Mouse (Mus musculus) cerebellum, adult 11-12 months (tissue): ENCODE results near the gene Slc7a9.

Experiments used
- DNase-seq: peaks from one replicate; pipeline ENCODE4 v3.0.0; 2022

Slc7a9 gene

GRCm38 (mm10) chr7:35447996-35448846 is at the start of gene Slc7a9:
Slc7a9 (plus strand) TSS chr7:35448796.
- DNase-seq = no peak

DNA sequence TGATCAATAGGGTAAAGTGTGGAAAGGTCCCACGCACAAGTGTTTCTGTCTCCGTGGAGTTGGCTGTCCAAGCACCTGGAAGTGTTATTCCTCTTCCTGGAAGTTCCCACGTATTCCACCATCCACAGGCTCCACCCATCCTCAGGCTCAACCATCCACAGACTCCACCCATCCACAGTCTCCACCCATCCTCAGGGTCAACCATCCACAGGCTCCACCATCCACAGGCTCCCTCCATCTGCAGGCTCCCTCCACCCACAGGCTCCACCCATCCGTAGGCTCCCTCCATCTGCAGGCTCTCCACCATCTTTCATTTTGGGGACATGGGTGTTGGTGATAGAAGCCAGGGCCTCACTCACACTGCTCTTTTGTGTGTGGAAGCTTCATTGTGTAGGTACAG is 47.4 kb upstream of the Slc7a9 start:
- DNase-seq = no peak

GRCm38 (mm10) chr7:35415226-35415625 is 33.4 kb upstream of the Slc7a9 start:
- DNase-seq = no peak

DNA sequence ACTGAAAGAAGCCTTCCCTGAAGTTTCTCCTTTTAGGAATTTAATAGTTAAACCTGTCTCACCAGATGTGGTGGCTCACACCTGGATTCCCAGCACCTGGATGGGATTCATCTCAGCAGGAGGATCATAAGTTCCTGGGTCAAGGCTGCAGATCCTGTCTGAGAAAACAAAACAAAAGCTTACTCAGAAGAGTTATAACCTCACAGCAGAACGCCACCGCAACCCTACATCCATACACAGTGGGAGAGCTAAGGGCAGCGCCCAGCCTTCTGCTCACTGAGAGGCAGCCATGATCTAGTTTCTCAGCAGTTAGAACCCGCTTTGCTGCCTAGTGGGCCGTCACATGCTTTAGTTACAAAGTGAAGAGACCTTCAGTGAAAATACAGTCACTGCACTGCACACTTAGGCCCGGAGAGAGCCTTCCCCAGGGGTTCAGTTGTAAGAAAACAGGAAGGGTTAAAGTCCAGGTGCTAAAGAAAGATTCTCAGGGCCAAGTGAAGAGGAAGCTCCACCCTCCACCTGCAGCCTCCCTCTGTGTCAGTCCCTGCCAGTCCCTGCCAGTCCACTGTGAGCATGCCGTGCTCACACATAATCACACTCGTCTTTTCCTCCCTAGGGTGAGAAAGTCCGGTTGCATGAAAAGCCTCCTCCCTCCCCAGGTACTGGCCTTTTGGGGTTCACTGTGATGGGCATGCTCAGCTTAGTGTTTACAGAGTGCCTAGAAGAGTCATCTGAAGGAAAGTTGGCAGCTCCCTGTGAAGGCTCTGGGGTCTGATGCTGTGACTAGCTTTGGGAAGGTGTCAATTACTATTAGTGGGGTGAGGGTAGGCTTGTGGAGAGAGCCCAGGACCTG is 32.6 kb upstream of the Slc7a9 start:
- no peak for DNase-seq

DNA sequence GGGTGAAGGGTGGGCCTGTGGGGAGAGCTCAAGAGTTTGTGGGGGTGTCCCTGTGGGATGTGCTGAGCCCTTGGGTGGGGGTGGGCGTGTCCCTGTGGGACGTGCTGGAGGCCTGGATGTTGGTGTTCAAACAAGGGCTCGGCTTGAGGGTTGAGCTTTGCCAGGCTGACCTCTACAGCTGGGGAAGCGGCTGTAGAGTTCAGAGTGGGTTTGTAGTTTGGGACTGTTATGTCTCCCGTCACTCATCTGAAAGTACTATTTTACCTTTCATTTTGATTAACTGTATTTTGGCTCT is 32.0 kb upstream of the Slc7a9 start:
- no peak for DNase-seq

DNA sequence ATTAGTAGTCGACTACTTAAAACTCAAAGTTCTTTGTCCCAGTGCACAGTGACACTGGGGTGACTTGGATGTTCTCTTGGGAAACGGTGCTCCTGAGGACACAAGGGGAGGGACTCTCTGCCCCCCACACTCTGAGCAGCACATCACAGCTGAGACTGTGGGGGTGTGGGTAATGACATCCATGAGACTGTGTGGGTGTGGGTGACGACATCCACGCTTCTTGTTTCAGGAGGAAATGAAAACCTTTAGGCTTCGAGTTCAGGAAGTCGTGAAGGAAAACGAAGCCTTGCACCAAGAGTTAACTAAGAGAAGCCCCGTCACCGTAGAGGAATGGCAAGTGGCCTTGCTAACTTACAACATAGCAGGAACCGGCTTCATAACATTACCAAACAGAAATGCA is 25.5 kb upstream of the Slc7a9 start:
- no peak for DNase-seq

DNA sequence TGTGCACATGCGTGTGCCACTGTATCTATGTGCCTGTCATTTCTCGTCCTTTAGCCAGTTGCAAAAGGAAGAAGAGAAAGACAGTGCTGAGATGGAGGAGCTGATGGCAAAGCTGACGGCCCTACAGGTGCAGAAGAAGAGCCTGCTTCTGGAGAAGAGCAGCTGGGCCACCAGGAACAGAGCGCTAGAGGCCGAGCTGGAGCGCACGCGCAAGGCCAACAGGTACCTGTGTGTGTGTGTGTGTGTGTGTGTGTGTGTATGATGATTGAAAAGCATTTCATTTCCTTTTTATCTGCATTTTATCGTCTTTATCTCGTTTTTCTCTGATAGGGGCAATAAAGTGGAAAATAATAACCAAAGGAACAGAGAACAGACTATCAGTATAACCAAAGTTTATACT is 20.4 kb upstream of the Slc7a9 start:
- DNase-seq = no peak

- DNase-seq = no peak
Observed at GRCm38 (mm10) chr7:35435266-35435665, 13.3 kb upstream of the Slc7a9 start.

- DNase-seq = no peak
Observed at GRCm38 (mm10) chr7:35447501-35447900, 1.1 kb upstream of the Slc7a9 start.

DNA sequence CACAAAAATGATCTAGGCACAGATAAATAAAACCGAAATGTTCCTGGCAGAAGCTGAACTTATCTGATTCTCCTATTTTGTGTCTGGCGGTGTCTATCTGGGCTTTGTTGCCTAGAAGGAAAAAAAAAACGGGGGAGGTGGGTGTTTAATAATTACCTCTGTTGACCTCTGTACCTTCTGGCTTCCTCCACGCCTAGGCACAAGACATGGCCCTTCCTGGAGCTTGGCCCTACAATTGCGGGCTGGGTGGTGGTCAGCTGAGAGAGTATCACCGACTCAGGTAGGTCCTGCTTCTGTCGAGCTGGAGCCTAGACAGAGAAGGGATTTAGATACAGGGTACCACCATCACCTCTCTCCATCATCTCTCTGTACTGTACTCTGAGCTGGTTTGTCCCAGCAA is 271 bp downstream of the Slc7a9 start:
- DNase-seq = no peak

DNA sequence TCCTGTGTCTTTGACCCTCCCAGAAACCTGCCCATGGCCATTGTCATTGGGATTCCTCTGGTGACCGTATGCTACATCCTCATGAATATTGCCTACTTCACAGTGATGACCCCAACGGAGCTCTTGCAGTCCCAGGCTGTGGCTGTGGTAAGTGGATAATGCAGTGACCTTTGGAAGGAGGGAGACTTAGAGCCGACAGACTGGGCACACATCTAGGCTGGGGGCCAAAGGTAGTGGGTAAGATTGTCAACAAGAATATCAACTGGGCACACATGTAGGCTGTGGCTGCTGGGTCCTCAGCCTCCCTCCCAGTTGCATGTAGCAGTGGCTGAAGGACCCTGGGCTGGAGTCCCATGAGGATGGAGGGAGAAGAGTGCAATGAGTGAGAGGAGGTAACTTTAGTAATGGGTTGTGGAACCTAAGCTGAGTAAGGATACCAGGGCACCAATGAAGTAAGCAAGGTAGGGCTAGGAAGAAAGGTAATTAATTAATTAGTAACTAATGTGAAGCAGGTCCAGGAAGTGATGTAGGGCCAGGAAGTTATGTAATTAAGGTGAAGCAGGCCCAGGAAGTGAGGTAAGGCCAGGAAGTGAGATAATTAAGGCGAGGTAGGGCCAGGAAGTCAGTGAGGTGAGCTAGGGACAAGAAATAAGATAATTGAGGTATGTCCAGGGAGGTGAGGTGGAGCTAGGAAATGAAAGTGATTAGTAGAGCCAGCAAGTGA is 7.7 kb downstream of the Slc7a9 start:
- no peak for DNase-seq

DNA sequence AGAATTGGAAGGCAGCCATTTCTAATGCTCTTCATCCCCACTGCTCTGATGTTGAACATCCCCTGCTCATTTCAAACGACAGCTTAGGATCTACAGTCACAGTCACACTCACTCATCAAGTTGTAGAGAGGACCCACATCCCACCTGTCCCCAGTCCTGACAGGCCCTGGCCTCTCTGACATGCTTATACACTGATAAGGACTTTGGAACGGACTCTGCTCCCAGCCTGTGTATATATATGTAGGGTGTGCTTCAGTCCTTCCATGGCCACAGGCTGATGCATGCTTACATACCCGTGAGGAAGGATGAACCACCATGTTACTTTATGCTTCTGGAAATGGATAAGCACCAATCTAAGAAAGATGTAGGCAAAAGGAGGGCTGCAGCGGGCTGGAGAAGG is 12.4 kb downstream of the Slc7a9 start:
- DNase-seq = no peak

DNA sequence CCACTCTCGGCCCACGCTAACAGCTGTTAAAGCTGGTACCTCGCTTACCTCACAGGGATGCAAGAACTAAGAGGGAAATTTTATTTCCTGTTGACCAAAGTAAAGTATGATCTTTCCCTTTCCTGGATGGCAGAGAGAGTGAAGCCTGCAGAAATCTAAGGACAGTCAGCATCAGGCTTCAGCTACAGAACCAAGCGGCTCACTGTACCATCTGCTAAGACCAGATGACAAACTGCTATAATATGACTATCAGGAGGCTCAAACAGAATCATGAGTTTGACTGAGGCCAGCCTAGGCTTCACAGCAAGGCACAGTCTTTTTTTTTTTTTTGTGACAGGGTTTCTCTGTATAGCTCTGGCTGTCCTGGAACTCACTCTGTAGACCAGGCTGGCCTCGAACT is 16.4 kb downstream of the Slc7a9 start:
- no peak for DNase-seq

GRCm38 (mm10) chr7:35467856-35468255 is 19.3 kb downstream of the Slc7a9 start:
- DNase-seq = no peak

DNA sequence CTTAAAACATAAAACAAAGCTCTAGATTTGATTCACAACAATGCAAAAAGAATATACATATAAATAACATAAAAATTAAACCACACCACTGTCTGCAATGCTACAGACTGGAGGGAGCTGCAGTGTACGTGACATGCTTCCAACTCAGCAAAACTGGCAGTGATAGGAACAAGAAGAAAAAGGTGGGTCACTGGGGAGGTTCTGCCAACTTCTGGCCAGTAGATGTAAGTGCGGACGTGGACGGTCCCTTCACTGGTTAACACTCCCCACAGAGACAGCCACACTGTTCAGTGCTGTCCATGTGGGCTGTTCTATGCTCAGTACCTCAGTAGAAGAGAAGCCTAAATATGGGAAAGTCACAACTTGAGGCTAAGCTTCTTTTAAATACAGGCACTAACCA is 22.2 kb downstream of the Slc7a9 start:
- DNase-seq = no peak

GRCm38 (mm10) chr7:35476457-35476856 is 27.9 kb downstream of the Slc7a9 start:
- no peak for DNase-seq

DNA sequence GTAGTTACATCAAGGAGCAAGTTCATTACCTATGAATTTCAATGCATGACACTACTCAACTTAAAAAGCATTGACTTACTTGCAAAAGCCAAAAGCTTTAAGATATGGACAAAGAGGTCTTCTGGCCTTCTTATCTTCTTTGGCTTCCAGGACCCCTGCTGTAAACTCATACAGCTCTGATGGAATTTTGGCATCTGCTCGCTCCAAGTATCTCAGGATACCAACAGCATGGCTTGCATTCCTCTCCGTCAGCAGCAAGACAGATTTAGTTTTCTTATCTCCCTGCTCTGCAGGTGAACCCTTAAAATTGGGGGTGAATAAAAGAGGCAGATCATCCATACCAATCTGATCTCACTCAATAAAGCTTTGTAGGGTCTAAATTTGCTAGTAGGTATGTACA is 36.5 kb downstream of the Slc7a9 start:
- DNase-seq = no peak

GRCm38 (mm10) chr7:35486553-35486952 is 38.0 kb downstream of the Slc7a9 start:
- DNase-seq = no peak

GRCm38 (mm10) chr7:35490186-35490585 is 41.6 kb downstream of the Slc7a9 start:
- DNase-seq = no peak

DNA sequence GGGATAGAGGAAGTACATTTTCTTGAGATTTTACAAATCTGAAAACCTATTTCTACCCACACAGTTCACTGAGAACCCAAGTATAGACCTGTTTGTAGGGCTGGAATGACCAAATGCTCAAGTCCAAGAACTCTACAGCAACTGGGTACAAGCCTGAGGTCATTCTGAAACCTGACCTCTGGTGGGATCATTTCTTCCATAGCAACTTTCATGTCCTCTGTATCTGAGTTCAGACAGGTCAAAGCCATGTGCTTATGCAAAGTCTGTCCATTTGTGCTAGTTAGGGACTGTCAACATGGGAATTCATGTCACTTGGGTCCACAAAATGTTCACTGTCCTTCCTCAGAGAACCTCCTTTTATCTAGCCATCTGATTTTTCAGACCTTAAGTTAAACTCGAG is 42.4 kb downstream of the Slc7a9 start:
- DNase-seq = no peak

- no peak for DNase-seq
Observed at GRCm38 (mm10) chr7:35497516-35497915, 48.9 kb downstream of the Slc7a9 start.

- DNase-seq = no peak
Observed at GRCm38 (mm10) chr7:35501995-35502394, 53.4 kb downstream of the Slc7a9 start.
